Mouse (Mus musculus) T-helper 1 cell (primary cell): ENCODE data around the gene Thap3.

ENCODE experiments used
- in situ Hi-C: fragments of 300-600 bp; cut with MboI, MseI; formaldehyde crosslinking; loops from one replicate; pipeline ENCODE4 v1.15.1; 2025; ENCODE audit warnings: high pct_unique_total_duplicates

The Thap3 gene

GRCm38 (mm10) chr4:151988342-151989109, at the start of gene Thap3:
Gene Thap3 (minus strand): TSS chr4:151988997.
- in situ Hi-C loops: no loop called here

- in situ Hi-C loops: loop anchor here (5.0 kb wide), 1 partner anchor 79 kb away; the partner anchor contains the start of gene Tnfrsf25
These were observed 49.6 kb upstream of the Thap3 start, which contains the start of gene Tas1r1 for GRCm38 (mm10) chr4:152038225-152038984. Gene Tas1r1 (minus strand): TSS chr4:152038568.

DNA sequence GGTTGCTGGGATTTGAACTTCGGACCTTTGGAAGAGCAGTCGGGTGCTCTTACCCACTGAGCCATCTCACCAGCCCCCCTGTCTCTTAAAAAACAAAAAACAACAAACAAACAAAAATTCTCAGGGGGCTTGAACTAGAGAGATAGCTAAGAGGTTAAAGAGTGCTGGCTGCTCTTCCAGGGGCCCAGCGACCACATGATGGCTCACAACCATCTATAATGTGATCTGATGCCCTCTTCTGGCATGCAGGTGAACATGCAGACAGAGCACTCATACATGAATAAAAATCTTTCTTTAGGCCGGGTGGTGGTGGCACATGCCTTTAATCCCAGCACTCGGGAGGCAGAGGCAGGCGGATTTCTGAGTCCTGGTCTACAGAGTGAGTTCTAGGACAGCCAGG, 47.7 kb upstream of the Thap3 start:
- in situ Hi-C loops: loop anchor here (5.0 kb wide), 1 partner anchor 81 kb away; the partner anchor contains the start of gene Tnfrsf25

DNA sequence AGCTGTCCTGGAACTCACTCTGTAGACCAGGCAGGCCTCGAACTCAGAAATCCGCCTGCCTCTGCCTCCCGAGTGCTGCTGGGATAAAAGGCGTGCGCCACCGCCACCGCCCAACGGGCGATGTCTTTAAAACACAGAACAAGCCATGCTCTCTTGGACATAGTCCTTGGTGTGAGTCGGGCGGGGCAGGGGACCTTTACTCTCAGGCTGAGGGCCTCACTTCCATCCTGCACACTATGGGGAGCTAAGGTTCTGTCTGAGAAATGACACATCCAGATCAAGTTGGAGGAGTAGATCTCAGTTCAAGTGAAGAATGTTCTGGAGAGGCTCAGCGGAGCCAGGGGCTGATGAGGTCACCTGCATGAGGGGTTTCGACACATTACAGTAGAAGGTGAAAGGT, 44.1 kb upstream of the Thap3 start:
- in situ Hi-C loops: loop anchor here (5.0 kb wide), 1 partner anchor 96 kb away; no protein-coding TSS in a partner anchor

DNA sequence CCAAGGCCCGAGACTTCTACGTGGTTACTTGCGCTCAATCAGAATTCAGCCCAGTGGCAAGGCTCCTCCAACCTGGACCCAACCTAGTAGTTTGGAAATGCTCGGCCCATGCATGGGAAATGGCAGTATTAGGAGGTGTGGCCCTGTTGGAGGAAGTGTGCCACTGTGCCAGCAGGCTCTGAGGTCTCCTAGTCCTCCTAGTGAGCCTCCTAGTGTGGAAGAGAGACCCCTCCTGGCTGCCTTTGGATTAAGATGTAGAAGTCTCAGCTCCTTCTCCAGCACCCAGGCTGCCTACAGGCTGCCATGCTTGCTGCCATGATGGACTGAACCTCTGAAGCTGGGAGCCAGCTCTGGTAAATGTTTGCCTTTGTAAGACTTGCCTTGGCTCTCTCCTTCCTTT, 41.2 kb upstream of the Thap3 start:
- in situ Hi-C loops: loop anchor here (5.0 kb wide), 2 partner anchors 48 to 93 kb away; no protein-coding TSS in a partner anchor

DNA sequence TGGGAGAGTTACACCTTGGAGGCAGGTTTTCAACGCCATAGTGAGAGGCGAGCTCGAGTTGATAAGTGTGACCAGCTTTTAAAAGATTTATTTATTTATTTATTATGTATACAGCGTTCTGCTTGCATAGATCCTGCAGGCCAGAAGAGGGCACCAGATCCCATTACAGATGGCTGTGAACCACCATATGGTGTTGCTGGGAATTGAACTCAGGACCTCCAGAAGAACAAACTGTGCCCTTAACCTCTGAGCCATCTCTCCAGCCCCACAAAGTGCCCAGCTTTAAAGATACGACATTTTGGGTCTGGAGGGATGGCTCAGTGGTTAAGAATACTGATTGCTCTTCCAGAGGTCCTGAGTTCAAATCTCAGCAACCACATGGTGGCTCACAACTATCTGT, 40.3 kb upstream of the Thap3 start:
- in situ Hi-C loops: loop anchor here (5.0 kb wide), 1 partner anchor 47 kb away; no protein-coding TSS in a partner anchor

- in situ Hi-C loops: loop anchor here (5.0 kb wide), 1 partner anchor 46 kb away; no protein-coding TSS in a partner anchor
These were observed 39.7 kb upstream of the Thap3 start for GRCm38 (mm10) chr4:152028456-152028855.

DNA sequence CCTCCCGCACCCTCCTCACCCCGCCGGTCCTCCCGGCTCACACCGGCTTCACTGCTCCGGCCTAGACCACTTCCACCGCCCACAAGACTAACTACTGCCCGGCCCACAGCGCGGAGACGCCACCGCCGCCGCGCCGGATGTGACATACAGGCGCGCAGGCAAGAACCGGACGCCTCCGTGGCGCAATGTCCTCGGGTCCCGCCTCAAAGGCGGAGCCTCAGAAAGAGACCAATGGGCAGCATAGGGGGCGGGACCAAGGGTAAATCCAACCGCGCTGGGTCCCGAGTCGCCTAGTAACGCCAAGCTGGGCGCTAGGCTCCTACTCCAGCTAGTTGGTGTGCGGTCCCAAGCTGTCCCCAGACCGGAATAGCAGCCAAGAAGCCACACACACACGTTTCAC, 38.7 kb upstream of the Thap3 start, which contains the start of gene Zbtb48:
Gene Zbtb48 (minus strand): TSS at position 148 of the 400 bp plus-strand sequence.
- in situ Hi-C loops: loop anchor here (5.0 kb wide), 1 partner anchor 45 kb away; no protein-coding TSS in a partner anchor

DNA sequence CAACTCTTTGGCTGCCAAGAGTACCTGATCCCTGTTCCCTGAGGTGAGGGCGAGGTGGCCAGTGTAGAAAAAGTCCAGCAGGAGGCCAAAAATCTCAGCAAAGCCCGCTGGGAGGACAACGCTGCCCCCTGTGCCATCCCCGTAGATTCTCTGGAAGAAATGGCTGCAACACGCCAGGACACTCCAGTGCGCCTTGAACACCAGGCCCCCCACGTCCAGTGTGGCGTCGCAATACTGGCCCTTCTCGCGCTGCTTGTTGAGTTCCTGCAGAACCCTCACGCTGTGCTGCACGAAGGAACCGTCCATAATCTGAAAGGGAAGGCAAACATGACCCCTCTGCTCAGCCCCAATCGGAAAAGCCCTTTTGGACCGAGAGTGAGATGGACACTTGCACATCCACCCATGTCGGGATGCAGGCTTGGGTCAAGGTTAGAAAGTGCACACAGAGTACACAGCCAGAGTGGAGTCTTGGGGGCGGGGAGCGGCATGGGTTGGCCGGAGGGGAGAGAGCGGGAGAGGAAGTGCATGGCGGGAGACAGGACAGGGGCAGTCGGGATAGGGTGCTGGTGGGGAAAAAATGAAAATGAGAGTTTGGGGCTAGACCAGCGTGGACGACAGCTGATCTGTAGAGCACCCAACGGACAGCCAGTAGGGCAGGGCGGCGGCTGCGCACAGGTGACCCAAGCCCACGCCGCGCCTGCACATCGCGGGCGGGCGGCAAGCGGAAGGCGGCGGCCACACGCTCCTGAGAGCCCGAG, 38.1 kb upstream of the Thap3 start:
- in situ Hi-C loops: loop anchor here (5.0 kb wide), 1 partner anchor 45 kb away; no protein-coding TSS in a partner anchor

DNA sequence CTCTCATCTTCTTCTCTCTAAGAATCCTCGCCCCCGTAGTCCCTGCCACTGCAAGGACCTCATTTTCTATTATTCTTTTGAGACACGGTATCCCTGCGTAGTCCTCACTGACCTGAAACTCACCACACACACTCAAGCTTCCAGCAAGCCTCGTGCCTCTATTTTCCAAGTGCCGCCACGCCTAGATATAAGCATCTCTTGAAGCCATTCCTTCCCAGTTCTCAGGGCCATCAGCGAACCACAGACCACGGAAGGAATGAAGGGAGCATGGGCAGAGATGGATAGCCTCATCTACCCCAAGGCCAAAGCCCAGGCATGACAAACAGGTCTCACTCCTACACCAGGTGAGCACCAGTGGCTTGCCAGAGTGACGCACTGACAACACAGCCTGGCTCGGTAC, 35.7 kb upstream of the Thap3 start:
- in situ Hi-C loops: no loop called here

GRCm38 (mm10) chr4:152022506-152022905, 33.7 kb upstream of the Thap3 start:
- in situ Hi-C loops: no loop called here

DNA sequence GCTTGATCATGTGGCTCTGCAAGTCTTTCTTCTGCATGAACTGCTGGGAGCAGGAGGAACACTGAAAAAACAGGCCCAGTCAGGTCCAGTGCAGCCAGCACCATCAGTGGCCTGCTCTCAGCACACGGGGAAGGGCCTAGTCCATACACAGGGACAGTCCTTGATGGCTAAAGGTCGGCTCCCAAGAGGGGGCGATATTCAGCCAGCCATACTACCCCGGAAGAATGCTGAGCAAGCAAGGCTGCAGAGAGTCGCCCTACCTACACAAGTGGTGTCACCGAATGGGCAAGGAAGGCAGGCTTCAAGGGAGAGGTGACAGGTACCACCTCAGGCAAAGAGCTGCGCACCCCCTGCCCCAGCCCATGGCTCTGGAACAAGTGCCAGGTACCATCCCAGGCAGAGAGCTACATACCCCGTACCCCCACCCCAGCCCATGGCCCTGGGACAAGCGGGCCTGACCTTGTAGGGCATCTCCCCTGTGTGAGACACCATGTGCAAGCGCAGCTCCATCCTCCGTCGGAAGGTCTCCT, 32.8 kb upstream of the Thap3 start:
- in situ Hi-C loops: no loop called here

GRCm38 (mm10) chr4:152020024-152020423, 31.2 kb upstream of the Thap3 start:
- in situ Hi-C loops: no loop called here

DNA sequence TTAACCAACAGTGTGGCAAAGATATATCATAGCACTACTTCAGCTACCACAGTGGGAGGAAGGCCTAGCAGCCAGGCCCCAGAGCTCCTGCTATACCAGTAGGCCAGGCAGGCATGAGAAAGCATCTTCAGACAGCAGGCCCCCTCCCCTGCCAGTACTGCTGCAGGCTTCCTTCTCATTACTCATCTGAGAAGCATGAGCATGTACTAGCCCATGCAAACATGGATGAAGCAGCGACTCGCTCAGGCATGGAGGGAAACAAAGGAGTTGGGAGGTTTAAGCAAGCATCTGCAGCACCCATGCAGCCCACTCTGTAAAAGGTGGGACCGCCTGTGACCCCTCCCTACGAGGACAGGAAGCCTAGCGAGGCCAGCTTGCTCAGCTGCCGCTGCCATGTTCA, 30.3 kb upstream of the Thap3 start:
- in situ Hi-C loops: no loop called here

GRCm38 (mm10) chr4:152013036-152013813, 24.4 kb upstream of the Thap3 start:
- in situ Hi-C loops: no loop called here

GRCm38 (mm10) chr4:152012109-152012508, 23.3 kb upstream of the Thap3 start:
- in situ Hi-C loops: no loop called here

DNA sequence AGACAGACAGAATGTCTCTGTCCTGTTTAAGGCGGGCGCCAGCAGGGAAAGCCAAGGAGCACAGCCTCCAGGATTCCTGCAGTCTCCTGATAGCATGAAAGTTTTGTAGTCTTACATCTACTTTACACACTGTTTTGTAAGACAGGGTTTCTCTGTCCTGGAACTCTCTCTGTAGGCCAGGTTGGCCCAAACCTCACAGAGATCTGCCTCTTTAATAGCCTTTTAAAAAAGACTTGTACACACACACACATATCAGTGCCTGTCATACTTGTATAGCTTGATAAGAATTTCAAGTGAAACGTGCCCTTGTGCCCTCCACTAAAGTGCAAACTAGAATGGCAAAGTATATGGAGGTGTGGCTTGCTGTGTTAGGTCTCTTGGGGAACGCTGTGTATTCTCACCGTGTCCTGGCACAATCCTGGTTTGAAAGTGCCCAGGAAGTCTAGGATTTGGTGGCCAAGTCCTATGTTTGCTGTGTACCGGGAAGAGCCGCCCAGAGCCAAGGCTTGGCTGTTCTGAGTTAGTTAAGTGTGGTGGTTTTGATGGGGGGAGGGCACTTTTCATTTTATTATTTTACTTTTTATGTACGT, 22.5 kb upstream of the Thap3 start:
- in situ Hi-C loops: no loop called here

DNA sequence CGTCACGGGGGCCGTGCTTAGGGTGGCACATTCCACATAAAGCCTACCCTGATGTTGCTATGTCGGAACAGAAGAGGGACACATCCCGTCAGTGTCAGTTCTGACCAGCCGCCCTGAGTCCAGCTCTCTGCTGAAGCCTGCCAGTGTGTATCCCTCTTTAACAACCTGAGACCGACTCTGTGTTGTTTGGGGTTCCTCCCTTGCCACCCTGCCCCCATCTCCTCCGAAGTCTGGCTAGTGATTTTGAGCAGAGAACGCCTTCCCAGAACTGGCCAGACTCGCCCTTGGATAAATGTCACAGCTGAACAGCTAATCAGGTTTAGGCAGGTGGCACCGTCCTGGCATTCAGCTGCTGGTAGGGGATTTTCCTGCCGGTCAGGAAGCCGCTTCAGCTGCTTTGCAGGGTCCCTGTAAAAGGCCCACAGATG, 21.9 kb upstream of the Thap3 start:
- in situ Hi-C loops: no loop called here

DNA sequence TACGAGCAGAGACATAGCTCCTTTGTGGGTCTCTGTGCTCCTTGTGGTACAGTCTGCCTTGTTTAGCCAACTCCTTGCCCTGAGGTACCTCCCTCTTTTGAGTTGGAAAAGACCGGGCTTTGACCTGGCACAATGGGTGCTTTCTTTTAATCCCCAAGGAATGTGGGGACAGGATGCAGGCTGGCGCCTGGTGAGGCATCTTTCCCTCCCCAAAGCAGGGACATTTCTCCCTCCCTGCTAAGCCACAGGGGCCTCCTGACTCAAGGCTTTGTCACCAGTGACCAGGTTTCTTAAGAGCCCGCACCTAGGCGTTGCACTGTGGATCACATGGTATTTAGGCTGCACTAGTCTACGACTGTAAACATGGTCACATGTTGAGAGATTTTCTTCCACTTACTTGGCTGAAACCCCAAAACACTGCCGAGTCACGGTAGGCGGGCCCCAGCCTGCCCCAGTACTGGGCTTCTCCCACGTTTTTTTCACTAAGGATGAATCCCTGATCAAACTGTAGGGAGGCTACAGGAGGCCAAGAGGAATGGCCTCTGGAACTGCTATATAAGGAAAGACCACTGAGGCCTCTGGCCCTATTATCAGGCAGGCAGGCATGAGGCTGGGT, 21.4 kb upstream of the Thap3 start:
- in situ Hi-C loops: no loop called here
